21 mouse cellular contexts compared by ENCODE assay signal in the genomic region with DNA sequence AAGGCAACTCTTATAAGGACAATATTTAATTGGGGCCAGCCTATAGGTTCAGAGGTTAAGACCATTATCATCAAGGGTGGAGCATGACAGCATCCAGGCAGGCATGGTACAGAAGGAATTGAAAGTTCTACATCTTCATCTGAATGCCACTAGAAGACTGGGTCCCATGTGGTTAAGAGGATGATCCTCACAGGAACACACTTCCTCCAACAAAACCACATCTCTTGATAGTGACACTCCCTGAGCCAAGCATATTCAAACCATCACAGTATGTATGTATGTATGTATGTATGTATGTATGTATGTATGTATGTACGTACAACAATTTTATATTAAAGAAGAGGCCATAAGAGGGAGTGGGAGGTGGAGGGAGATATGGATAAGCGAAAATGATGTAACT. TPM values are rescaled to one million over a fixed set of nuclear protein-coding genes. Genes with fewer than 3 reads are reported as not detected.
DNase-seq lines count a peak whose midpoint lies in the region; ATAC-seq lines count a peak whose summit lies in the region.
"Had no signal": no experiment of that assay in that cellular context is flagged by ENCODE, and none has a peak within 500 bp of the region (broad histone marks: within the 10 kb centered on the region; RNA-seq: fewer than 3 reads in every experiment).

No protein-coding gene starts in this region.

- no peak for DNase-seq in urinary bladder, postnatal 14 days (ENCODE audit: low spot score)
- DNase-seq: adrenal gland, adult 2 months; adrenal gland, adult 8-10 months; adrenal gland, postnatal 10 days; adrenal gland, postnatal 14 days; adrenal gland, postnatal 25 days; adrenal gland, postnatal 36 days; B cell, adult 2 months; cerebellum, adult 11 months; cerebellum, adult 11-12 months; cerebellum, adult 18-20 months had no signal

- H3K27ac ChIP-seq in kidney, embryonic 15.5 days = no peak overlapping the region

- no peak overlapping the region for H3K4me3 ChIP-seq in kidney, embryonic 15.5 days (replicated peaks)

- peak; percentile 72 for ATAC-seq in common myeloid progenitor, adult 5-6 weeks (replicated peaks; ENCODE audit: low read depth, poor library complexity, severe bottlenecking)
- ATAC-seq in megakaryocyte progenitor cell, adult 5-6 weeks (replicated peaks; ENCODE audit: poor library complexity) = peak; percentile 65; the same call in 1 of the 2 replicates
- ATAC-seq in kidney, embryonic 15.5 days (replicated peaks; ENCODE audit: low FRiP score) = no peak
- ATAC-seq: activated CD4-positive, CD25-positive, alpha-beta regulatory T cell, adult 4 months; CD4-positive, CD25-positive, alpha-beta regulatory T cell, adult 4 months; Patski had no signal

- no peaks in the 10 kb centered on the region for H3K9me3 ChIP-seq in kidney, embryonic 15.5 days (replicated peaks)
- H3K9me3 ChIP-seq: G1E had no signal

- no peak overlapping the region for H3K4me2 ChIP-seq in kidney, embryonic 15.5 days

- no peaks in the 10 kb centered on the region for H3K36me3 ChIP-seq in kidney, embryonic 15.5 days
- H3K36me3 ChIP-seq: G1E had no signal

- peaks cover 6% of the 10 kb centered on the region; the same call in 1 of the 2 replicates for H3K4me1 ChIP-seq in kidney, embryonic 15.5 days

- no peak overlapping the region for H3K9ac ChIP-seq in kidney, embryonic 15.5 days

- H3K27me3 ChIP-seq in kidney, embryonic 15.5 days = no peaks in the 10 kb centered on the region
- H3K27me3 ChIP-seq: CH12.LX, Patski had no signal

- WGBS in kidney, embryonic 15.5 days = 93% methylated on average over 2 of the region's 2 CpGs

RNA-seq across cellular contexts. Expression of gene Fam184a, which starts 25.7 kb away (rescaled TPM):
- 11.1 and 11.9 TPM in 2 replicates for total RNA-seq in common myeloid progenitor, adult 5-6 weeks (2017)
- 0.67 and 0.85 TPM in 2 replicates for total RNA-seq in megakaryocyte progenitor cell, adult 5-6 weeks (2015)
- 0.91 and 4.1 TPM in 2 replicates for total RNA-seq in megakaryocyte progenitor cell, adult 5-6 weeks (2017)
- polyA plus RNA-seq in kidney, embryonic 15.5 days (2015; fragmentation: Nextera tagmentation; extraction: Ambion mirVana) = 5.7 and 7.2 TPM in 2 replicates
- total RNA-seq: CH12.LX, G1E, MEL had no signal
- polyA plus RNA-seq: activated CD4-positive, CD25-positive, alpha-beta regulatory T cell, adult 4 months; C2C12; CD4-positive, CD25-positive, alpha-beta regulatory T cell, adult 4 months; G1E had no signal
